Mouse (Mus musculus) embryo, embryonic 10.5 days (tissue): ENCODE results near the gene Iqschfp.

Source experiments
- DNase-seq: peaks from one replicate; pipeline ENCODE4 v3.0.0-alpha.2; 2015; ENCODE audit warnings: low spot score

The Iqschfp gene

DNA sequence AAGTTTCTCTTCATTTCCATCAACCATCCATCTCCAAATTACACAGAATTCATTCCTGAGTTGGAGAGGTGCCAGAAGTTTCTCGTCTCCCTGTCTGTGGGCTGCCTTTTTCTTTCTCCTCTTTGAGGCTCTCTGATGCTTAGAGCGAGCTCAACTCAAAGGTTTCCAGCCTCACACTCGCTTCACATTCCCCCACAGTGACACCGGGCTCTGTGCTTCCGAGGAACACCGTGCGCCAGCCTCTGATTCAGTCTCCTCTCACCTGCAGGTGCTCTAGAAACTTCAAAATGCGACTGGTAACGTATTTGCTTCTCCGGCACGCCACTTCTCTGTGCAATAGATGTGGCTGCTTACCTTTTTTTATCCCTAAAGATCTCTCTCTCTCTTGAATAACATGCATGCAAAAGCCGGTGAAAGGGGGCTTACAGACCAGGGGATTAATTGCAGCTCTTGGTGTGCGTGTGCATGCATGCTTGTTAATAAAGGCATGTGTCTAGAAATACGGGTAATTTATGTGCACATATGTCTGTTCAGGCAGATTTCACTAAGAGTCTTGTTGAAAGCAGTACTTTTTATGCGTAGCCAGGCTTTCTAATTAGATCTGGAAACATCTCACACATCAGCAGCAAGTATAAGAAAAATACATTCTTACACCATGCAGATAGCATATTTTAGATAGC is at the start of gene Iqschfp, which contains the start of gene Iqcj:
Gene Iqschfp (plus strand): TSS at position 207 of the 680 bp plus-strand sequence.
Gene Iqcj (plus strand): TSS at position 195 of the 680 bp plus-strand sequence.
- no peak for DNase-seq

GRCm38 (mm10) chr3:67852397-67852796 is 39.6 kb upstream of the Iqschfp start:
- no peak for DNase-seq

DNA sequence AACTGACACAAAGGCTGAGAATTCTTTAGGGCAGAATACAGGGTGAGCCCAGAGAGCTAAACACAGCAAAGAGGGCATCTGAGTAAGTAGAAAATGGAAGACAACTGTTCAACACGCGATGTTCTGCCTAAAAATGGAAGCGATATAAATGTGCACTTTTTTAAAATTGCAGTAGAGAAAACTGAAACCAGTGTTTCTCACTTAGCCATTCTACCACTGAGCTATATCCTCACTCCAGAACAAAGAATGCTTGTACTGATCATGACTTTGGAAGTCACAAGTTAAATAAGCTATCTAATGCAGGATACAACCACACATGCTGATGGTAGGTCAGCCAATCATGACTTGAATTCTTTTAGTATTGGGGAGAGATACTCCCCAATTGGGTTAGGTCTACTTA is 30.5 kb upstream of the Iqschfp start:
- DNase-seq, result no peak

DNA sequence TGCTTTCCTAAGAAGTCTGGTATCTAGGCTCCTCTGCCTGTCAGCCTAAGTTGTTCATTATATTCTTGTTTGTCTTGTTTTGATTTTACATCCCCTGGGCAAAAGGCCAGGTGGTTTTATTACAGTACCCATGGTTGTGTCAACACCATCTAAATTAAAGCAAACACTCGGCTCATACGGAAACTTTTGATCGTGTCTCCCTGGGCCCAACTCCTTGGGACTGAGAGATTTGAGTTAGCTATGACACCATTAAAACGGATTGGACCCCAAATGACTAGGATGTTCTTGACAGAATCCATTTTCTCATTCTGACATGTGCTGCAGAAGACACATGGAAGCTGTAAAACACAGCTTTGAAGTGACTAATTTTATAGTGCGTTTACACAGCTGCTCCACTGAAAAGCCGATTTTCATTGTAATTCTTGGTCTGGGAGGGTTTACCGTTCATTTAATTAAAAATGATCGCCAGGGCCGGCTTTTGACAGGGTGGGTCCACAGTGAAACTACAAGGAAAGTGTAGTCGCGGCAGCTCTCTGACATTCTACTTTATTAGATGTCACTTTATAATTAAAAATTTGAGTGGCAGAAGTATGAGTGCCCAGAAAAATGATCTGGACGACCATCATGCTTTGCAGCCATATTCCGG is 24.5 kb upstream of the Iqschfp start:
- DNase-seq, result peak; percentile 57

DNA sequence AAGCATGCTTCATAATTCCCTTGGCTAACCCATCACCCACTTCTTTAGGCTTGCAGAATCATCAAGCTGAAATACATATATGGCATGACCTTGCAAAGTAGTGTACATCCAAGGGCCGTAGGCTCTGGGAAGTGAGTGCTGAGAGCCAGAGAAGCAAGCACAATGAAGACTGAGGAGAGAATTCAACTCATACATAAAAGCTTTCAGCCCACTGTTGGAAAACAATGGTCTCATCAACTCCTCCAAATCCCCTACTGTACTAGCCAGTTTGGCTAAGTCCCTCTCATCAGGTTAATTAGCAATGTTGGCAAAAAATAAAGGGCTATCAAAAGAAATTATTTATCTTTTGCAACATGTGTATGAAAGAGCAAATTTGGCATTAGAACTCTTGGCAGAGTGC is 22.6 kb upstream of the Iqschfp start:
- DNase-seq, result no peak

GRCm38 (mm10) chr3:67877253-67877652 is 14.8 kb upstream of the Iqschfp start:
- no peak for DNase-seq

DNA sequence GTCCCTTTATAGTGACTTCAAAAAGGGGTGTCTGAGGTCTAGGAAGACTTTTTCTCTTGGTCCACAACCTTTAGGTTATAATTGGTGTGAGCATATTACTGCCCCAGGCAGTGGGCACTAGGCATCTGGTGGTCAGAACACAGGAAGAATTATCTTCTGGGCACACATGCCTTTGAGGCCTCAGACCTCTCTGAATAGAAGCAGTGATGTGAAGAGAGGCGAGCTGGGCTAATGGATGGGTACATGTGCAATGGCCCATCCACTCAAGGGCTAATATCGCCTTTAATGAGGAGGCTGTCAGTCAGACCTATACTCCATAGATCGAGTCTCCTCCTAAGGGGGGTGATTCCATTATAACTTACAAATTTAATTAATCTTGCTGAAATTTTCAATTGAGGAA is 7.7 kb upstream of the Iqschfp start:
- no peak for DNase-seq

- no peak for DNase-seq
Observed at GRCm38 (mm10) chr3:67886176-67886575, 5.9 kb upstream of the Iqschfp start.

GRCm38 (mm10) chr3:67887251-67887650 is 4.8 kb upstream of the Iqschfp start:
- peak; percentile 16 for DNase-seq

DNA sequence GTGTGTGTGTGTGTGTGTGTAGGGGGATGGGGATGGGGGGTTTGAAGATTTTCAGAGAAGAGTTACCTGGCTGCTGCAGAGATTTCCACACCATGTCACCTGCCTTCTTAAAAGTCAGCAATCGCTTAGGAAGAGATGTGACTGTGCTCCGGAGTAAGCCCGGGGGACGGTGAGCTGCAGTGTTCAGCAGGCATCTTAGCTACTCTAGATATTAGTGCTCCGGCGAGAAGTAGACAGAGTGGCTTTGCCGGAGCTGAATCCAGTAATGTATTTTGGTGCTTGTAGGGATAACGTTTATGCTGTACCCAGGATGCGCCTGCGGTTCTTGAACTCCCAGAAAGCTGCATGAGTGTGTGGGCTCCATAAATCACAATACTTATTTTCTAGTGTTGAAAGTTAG is 736 bp downstream of the Iqschfp start:
- DNase-seq, result no peak

GRCm38 (mm10) chr3:67902517-67902916 is 10.5 kb downstream of the Iqschfp start:
- DNase-seq, result no peak

GRCm38 (mm10) chr3:67908586-67908985 is 16.6 kb downstream of the Iqschfp start:
- DNase-seq, result no peak

GRCm38 (mm10) chr3:67918098-67918497 is 26.1 kb downstream of the Iqschfp start:
- no peak for DNase-seq

DNA sequence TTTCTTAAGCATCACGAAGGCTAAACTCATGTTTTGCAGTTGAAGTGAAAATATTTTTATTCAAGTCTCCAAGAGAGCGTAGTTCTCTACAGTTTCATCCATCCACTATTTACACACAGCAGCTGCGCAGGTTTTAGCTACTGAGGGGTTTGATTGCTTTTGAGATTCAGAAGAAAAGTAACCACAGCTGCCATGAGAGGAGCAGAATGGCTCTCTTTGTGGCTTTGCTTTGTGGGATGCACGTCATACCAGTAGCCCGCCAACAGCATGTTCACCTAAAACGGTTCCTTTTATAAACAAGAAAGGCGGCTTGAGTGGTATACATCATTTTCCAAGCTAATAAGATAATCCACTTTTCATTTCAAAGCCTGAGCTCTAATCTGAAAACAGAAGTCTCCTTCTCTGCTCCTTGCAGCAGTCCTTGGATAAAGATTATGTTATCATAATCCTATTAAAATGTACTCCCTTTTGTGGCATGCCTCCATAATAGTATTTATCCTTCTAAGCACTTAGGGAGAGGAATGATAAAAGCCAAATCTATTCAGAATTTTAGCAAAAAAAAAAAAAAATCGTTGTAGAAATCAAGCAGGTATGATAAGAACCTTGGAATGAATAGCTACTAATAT is 26.7 kb downstream of the Iqschfp start:
- DNase-seq, result no peak

DNA sequence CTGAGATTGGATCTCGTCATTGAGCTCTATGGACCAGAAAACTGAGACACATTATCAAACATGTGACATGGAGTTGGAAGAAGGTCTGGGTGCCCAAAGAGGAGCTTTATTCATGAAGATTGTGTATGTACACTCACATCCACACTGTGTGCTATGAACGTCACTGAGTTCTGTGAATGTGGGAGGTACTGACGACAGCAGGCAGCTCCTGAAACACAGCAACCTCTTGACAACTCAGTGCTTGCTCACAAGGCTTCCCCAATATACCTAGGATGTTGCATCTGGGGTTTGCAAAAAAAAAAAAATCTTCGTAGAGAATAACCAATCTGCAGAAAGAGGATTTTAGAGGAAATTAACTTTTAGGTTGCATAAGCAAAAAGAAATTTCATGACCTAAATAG is 31.1 kb downstream of the Iqschfp start:
- DNase-seq, result no peak

DNA sequence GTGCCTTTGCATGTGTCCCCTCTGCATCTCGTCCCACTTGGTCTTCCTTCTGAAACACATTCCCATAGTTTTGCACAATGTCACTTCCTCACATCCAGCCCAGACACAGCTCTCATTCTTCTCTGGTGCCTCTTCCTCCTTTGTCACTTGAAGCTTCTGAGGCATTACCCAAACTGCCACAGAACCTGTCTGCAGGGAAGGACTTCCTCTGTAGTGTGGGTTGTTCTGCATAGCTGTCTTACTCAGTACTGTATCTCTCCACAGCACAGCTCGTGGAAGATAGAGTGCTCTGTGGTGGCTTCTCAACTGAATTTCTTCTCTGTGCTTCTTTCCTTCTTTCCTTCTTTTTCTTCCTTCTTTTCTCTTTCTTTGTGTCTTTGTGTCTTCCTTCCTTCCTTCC is 33.4 kb downstream of the Iqschfp start:
- no peak for DNase-seq

DNA sequence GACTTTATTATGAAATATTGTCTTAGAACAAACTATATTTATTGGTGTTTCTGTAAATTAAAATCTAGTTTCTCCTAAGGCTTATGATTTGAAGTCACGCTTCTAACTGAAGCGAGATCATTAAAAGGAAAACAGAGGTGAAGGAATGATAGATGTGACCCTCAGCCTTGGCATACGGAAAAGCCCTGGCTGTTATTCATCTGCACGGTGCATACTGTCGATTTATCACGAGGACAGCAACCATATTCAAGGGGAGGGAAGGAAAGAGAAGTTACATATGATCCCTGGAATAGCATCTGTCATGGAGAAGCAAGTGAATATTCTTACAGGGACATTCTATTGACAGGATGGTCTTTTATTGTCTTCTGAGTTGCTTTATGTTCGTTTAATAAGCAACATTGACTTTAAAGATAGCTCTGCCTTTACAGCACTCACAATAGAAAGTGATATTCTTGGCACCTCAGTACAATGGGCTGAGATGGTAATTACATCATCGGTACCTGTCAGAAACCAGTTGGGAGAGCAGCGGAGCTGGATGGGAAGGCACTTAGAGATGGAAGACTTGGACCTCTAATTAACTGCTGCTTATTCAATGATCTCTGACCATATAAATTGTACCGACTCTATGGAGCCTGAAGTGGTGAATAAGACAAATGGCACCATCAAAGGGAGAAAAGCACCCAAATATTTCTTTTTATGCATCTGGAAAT is 38.5 kb downstream of the Iqschfp start:
- no peak for DNase-seq

DNA sequence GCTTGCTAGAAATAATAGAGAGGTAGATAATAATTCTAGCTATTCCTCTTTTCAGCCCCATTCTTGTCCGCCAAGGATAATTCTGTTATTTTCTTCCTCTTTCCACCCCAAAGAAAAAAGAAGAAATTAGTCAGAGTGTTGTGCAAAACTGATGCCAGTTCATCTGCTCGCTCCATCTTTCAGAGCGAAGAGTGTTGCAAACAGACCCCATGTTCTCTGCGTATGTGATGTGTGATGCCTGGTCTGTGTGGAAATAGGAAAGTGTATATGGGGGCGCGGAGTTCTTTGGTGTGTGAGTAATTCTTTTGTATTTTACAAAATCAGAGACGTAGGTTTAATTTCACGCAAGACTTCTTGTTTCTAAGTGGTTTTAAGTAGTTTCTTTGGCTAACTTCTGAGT is 39.1 kb downstream of the Iqschfp start:
- DNase-seq, result no peak

DNA sequence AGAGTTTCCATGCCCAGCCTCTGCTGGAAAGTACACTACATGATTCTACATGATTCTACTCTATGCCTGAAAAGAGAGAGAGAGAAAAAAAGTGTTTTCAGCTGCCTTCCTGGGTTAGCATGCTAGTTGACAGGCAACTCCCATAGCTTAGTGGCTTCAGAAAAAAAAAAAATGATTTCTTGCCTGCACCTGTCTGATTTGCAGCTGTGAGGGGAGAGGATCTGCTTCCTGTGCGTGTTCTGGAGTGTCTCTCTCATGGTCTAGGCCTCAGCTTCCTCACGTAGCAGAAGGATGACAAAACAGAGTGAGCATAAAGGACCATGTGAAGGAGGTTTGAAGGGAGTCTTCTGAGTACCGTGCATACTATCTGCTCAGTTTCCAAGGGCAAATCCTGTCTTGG is 39.9 kb downstream of the Iqschfp start:
- no peak for DNase-seq

DNA sequence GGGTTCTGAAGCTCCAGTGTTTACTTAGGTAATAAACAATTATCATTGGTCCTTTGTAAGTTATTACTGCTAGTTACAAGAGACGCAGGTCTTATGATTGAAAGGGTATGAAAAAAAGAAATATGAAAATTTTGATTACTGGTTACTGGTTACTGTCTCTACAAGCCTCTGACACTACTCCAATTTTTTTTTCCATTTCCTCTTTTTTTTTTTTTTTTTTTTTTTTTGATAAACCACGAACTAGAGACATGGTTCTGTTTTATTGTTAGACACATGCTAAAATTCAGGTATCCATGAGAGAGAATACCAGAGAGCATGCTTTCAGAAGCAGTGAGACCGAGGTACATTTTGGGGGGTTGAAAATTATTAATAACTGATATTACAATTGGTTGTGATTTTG is 43.8 kb downstream of the Iqschfp start:
- no peak for DNase-seq

GRCm38 (mm10) chr3:67947000-67947399 is 55.0 kb downstream of the Iqschfp start:
- no peak for DNase-seq

GRCm38 (mm10) chr3:67952517-67952940 is 60.5 kb downstream of the Iqschfp start:
- peak; percentile 46 for DNase-seq
